Mouse (Mus musculus): ENCODE measurements around the gene Pole.
A peak's percentile ranks its signal among the peaks of the same experiment; 100 is the strongest.

Gene Pole

GRCm38 (mm10) chr5:110344524-110344923 lies 58.4 kb downstream of the Pole start, which contains the start of gene Lrcol1:
TSS of gene Lrcol1 (plus strand) at chr5:110344730.
- DNase-seq (ENCODE audit: low spot score): no peak

GRCm38 (mm10) chr5:110345553-110345952 lies 59.4 kb downstream of the Pole start:
- no peak for DNase-seq (ENCODE audit: low spot score)

GRCm38 (mm10) chr5:110347006-110347405 lies 60.9 kb downstream of the Pole start:
- no peak for DNase-seq (ENCODE audit: low spot score)

- no peak for DNase-seq (ENCODE audit: low spot score)
These were observed 68.6 kb downstream of the Pole start for GRCm38 (mm10) chr5:110354716-110355115.

GRCm38 (mm10) chr5:110357531-110358179 lies 71.5 kb downstream of the Pole start:
- peak; percentile 52 for DNase-seq (ENCODE audit: low spot score)

GRCm38 (mm10) chr5:110361465-110361864 lies 75.4 kb downstream of the Pole start:
- no peak for DNase-seq (ENCODE audit: low spot score)

- DNase-seq (ENCODE audit: low spot score): no peak
These were observed 76.7 kb downstream of the Pole start for GRCm38 (mm10) chr5:110362813-110363178.

GRCm38 (mm10) chr5:110363179-110363821 lies 77.2 kb downstream of the Pole start:
- peak; percentile 79 for DNase-seq (ENCODE audit: low spot score)

GRCm38 (mm10) chr5:110363822-110364545 lies 77.9 kb downstream of the Pole start:
- DNase-seq (ENCODE audit: low spot score): no peak

- DNase-seq (ENCODE audit: low spot score): peak; percentile 32
These were observed 90.8 kb downstream of the Pole start for GRCm38 (mm10) chr5:110376802-110377433.

GRCm38 (mm10) chr5:110378181-110378583 lies 92.1 kb downstream of the Pole start:
- no peak for DNase-seq (ENCODE audit: low spot score)

GRCm38 (mm10) chr5:110379086-110379485 lies 93.0 kb downstream of the Pole start:
- no peak for DNase-seq (ENCODE audit: low spot score)

GRCm38 (mm10) chr5:110379823-110380222 lies 93.7 kb downstream of the Pole start:
- no peak for DNase-seq (ENCODE audit: low spot score)

- DNase-seq (ENCODE audit: low spot score): no peak
These were observed 98.4 kb downstream of the Pole start for GRCm38 (mm10) chr5:110384491-110384890.

GRCm38 (mm10) chr5:110385263-110385662 lies 99.2 kb downstream of the Pole start:
- no peak for DNase-seq (ENCODE audit: low spot score)

- peak; percentile 58 for DNase-seq (ENCODE audit: low spot score)
These were observed 100.5 kb downstream of the Pole start for GRCm38 (mm10) chr5:110386371-110387330.
